Mouse (Mus musculus) hindbrain, embryonic 11.5 days (tissue): ENCODE results near the gene Slc36a2. TPM values are rescaled to one million over a fixed set of nuclear protein-coding genes. Genes with fewer than 3 reads are reported as not detected.

ENCODE experiments used
- ATAC-seq: fragments of 200-750 bp; cut with Nextera tagmentation; 2 replicates; pipeline ENCODE4 v1.8.0; 2017; ENCODE audit warnings: mild to moderate bottlenecking, moderate TSS enrichment, moderate library complexity; ENCODE audit not compliant: low FRiP score
- DNase-seq: peaks from one replicate; pipeline ENCODE4 v3.0.0-alpha.2; 2015; ENCODE audit warnings: low spot score
- H3K27ac ChIP-seq: fragments of 300-500 bp; sonication (generic); 2 replicates; pipeline ENCODE4 v1.5.1; 2014; ENCODE audit warnings: mild to moderate bottlenecking, low read depth, low read length
- H3K27me3 ChIP-seq: fragments of 300-500 bp; sonication (generic); 2 replicates; pipeline ENCODE4 v1.6.1; 2014; ENCODE audit warnings: mild to moderate bottlenecking, low read length, moderate library complexity, mixed read lengths; ENCODE audit not compliant: control insufficient read depth, insufficient read depth
- H3K36me3 ChIP-seq: fragments of 300-500 bp; sonication (generic); 2 replicates; pipeline ENCODE4 v1.6.1; 2014; ENCODE audit warnings: mild to moderate bottlenecking, low read length, moderate library complexity, mixed read lengths; ENCODE audit not compliant: control insufficient read depth, insufficient read depth
- H3K4me1 ChIP-seq: fragments of 300-500 bp; sonication (generic); replicated peaks from 2 replicates; pipeline ENCODE4 v1.6.1; 2014; ENCODE audit warnings: low read length, mixed read lengths; ENCODE audit not compliant: control insufficient read depth, insufficient read depth
- H3K4me2 ChIP-seq: fragments of 300-500 bp; sonication (generic); replicated peaks from 2 replicates; pipeline ENCODE4 v1.6.1; 2014; ENCODE audit warnings: mild to moderate bottlenecking, low read depth, low read length
- H3K4me3 ChIP-seq: fragments of 300-500 bp; sonication (generic); 2 replicates; pipeline ENCODE4 v1.5.1; 2014; ENCODE audit warnings: low read depth, low read length
- H3K9ac ChIP-seq: fragments of 300-500 bp; sonication (generic); 2 replicates; pipeline ENCODE4 v1.6.1; 2014; ENCODE audit warnings: low read depth, low read length
- H3K9me3 ChIP-seq: fragments of 300-500 bp; sonication (generic); 2 replicates; pipeline ENCODE4 v1.6.1; 2016; ENCODE audit warnings: low read length; ENCODE audit not compliant: control insufficient read depth
- WGBS: fragments of 180-500 bp; shearing (Covaris S2); extraction: QIAGEN DNeasy Blood & Tissue Kit; methylation state at CpG from one replicate; pipeline ENCODE4 v1.1.7; 2014; 5-methylcytosine and 5-hydroxymethylcytosine counted together
- polyA plus RNA-seq: library from polyadenylated mRNA; unstranded; fragments of >200 nt; fragmentation: Nextera tagmentation; extraction: Ambion mirVana; gene quantifications from 2 replicates; pipeline ENCODE4 v1.2.1, GENCODE M21; 2014

Slc36a2 gene
- polyA plus RNA-seq, 1 experiment from 2014 or later, result 0.65 TPM

DNA sequence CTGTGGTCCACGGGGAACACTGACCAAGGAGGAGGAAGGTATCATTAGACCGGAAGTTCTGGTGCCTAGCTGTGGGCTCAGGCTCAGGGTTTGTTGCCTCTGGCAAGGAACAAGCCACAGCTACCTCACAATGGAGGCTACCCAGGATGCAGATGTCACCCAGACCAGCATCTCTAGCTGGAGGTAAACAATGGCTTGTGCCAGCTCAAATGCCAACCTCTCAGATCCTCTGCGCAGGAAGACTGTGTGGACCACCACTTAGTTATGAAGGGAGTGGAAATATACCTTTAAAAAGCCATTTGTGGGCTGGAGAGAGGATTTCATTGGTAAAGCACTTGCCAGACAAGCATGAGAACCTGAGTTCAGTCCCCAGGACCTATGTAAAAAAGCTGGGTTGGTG, 33.3 kb downstream of the Slc36a2 start, which contains the start of gene Slc36a3:
Gene Slc36a3 (minus strand): TSS at position 101 of the 400 bp plus-strand sequence.
- H3K27me3 ChIP-seq, result no peaks in the 10 kb centered on the region
- DNase-seq (no peak), ATAC-seq (no peak)
- H3K27ac ChIP-seq, result no peak within 1 kb of the TSS
- H3K4me2 ChIP-seq, result no peak within 1 kb of the TSS
- H3K9me3 ChIP-seq, result no peaks in the 10 kb centered on the region
- 86% methylated on average over 3 of the region's 3 CpGs for WGBS
- no peak within 1 kb of the TSS for H3K4me3 ChIP-seq
- no peaks in the 10 kb centered on the region for H3K4me1 ChIP-seq
- no peak within 1 kb of the TSS for H3K9ac ChIP-seq
- H3K36me3 ChIP-seq, result no peaks in the 10 kb centered on the region

DNA sequence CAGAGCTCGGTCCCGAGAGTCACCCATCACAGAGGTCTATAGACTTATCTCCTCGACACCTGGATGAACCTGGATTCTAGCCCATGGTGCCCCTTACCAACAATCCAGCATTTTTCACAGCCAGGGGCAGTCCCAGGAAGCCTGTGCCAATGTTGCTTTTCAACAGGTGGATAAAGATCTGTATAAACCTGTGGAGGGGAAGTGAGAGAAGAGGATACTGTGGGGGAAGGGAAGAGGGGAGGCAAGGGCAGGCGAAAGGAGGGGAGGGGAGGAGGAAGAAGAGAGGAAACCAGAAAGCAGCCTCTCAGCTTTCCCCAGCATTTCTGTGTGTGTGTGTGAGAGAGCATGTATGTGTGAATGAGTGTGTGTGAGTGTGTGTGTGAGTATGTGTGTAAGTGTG, 36.4 kb downstream of the Slc36a2 start:
- no peak overlapping the region for H3K9ac ChIP-seq
- ATAC-seq (no peak), DNase-seq (no peak)
- H3K4me2 ChIP-seq, result no peak overlapping the region
- no peak overlapping the region for H3K27ac ChIP-seq
- H3K9me3 ChIP-seq, result no peaks in the 10 kb centered on the region
- H3K36me3 ChIP-seq, result no peaks in the 10 kb centered on the region
- no peaks in the 10 kb centered on the region for H3K27me3 ChIP-seq
- no peak overlapping the region for H3K4me3 ChIP-seq
- H3K4me1 ChIP-seq, result no peaks in the 10 kb centered on the region
- WGBS, result 88% methylated on average over 4 of the region's 4 CpGs

DNA sequence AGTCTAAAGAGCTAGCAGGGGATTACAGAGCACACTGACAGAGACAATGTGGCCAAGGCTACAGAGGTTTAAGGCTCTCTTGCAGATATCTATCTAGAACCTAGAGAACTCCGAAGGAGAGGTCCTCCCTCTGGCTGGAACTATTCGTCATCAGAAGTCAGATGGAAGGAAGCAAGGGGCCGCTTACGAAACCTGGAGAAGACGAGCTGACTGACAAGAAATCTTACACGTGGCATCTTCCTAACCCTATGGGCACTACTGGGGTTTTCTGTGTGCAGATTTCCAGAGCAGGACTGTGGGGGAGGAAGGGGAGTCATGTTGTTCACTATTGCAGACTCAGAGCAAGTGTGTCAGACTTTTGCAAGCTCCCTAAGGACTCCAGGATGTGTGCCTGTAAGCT, 37.5 kb downstream of the Slc36a2 start:
- no peak for DNase-seq
- Histone ChIP-seq H3K27me3 (no peaks in the 10 kb centered on the region), H3K4me3 (no peak overlapping the region), H3K4me2 (no peak overlapping the region), H3K4me1 (no peaks in the 10 kb centered on the region), H3K9me3 (no peaks in the 10 kb centered on the region), H3K9ac (no peak overlapping the region), H3K27ac (no peak overlapping the region), H3K36me3 (no peaks in the 10 kb centered on the region)
- ATAC-seq, result no peak
- whole genome bisulfite sequencing, result 67% methylated on average over 6 of the region's 6 CpGs

DNA sequence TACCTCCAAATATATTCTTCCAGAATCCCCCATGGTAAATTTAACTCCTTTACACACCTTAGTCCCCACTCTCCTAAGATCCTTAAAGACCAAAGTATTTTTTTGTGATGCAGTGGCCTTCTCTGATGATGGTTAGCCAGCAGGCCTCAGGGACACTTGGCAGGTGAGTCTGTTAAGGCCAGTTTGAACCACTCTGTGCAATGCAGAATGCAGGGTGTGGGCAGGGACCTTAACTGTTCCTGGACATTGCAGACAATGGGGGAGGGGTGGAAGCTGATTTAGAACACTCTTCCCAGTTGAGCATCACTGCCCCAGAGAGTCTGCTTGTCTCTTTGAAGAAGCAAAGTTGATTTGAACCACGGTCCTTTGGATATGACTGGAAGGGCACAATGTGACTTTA, 38.0 kb downstream of the Slc36a2 start:
- H3K4me3 ChIP-seq, result no peak overlapping the region
- DNase-seq, result no peak
- no peaks in the 10 kb centered on the region for H3K27me3 ChIP-seq
- WGBS, result 67% methylated on average over 1 of the region's 1 CpGs
- no peak for ATAC-seq
- H3K4me1 ChIP-seq, result no peaks in the 10 kb centered on the region
- no peaks in the 10 kb centered on the region for H3K36me3 ChIP-seq
- H3K4me2 ChIP-seq, result no peak overlapping the region
- H3K9ac ChIP-seq, result no peak overlapping the region
- no peaks in the 10 kb centered on the region for H3K9me3 ChIP-seq
- no peak overlapping the region for H3K27ac ChIP-seq

DNA sequence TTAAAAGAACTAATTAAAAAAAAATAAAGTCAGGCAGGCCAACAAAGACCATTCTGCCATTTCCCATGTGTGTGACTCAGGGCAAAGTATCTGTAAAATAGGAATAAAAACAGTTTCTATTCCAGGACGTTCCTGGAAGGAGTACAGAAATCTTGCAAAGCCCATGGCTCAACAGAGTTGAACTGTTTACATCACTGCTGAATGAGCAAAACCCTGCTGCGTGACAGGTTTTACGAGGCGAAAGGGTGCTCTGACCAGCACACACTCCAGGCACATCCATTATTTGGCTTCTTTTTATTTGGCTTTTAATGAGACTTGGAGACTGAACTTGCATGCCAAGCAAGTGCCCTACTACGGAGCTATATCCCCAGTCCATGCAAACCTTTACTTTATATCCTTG, 40.9 kb downstream of the Slc36a2 start:
- Histone ChIP-seq H3K9me3 (no peaks in the 10 kb centered on the region), H3K4me3 (no peak overlapping the region), H3K4me1 (no peaks in the 10 kb centered on the region), H3K4me2 (no peak overlapping the region), H3K27me3 (no peaks in the 10 kb centered on the region), H3K27ac (no peak overlapping the region), H3K9ac (no peak overlapping the region), H3K36me3 (no peaks in the 10 kb centered on the region)
- ATAC-seq (no peak), DNase-seq (no peak)
- WGBS, result 83% methylated on average over 5 of the region's 5 CpGs

DNA sequence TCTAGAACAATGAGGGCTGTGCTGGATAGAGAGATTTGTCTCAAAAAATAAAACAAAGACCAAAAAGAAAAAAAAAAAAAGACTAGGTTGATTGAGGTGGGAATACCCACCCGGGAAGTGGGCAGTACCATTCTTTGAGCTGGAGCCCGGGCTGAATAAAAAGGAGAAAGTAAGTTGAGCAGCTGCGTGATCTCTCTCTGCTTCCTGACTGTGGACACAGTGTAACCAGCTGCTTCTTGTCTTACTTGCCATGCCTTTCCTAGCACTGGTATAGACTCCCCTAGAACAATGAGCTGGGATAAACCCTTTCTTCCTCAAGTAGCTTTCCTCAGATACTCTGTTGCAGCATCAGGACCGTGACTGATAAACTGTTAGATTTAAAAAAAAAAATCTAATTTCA, 43.4 kb downstream of the Slc36a2 start:
- no peaks in the 10 kb centered on the region for H3K27me3 ChIP-seq
- WGBS, result 87% methylated on average over 4 of the region's 4 CpGs
- H3K9me3 ChIP-seq, result no peaks in the 10 kb centered on the region
- H3K36me3 ChIP-seq, result no peaks in the 10 kb centered on the region
- no peak overlapping the region for H3K4me2 ChIP-seq
- DNase-seq (no peak), ATAC-seq (no peak)
- H3K4me3 ChIP-seq, result no peak overlapping the region
- no peaks in the 10 kb centered on the region for H3K4me1 ChIP-seq
- H3K27ac ChIP-seq, result no peak overlapping the region
- H3K9ac ChIP-seq, result no peak overlapping the region

DNA sequence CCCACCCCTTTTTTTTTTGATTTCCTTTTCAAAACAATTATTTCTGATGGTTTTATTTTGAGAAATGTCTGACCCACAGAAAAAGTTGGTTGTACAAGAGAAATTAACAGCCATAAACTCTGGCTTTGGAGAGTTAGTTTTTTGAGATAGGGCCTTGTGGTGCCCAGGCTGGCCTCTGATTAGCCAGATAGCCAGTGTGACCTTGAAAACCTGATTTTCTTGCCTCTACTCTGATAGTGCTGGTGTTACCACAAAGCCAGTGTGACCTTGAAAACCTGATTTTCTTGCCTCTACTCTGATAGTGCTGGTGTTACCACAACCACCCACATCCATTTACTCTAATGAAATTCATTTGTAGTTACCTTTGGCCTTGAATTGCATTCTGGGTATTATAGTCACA, 47.2 kb downstream of the Slc36a2 start:
- Histone ChIP-seq H3K4me1 (no peaks in the 10 kb centered on the region), H3K9ac (no peak overlapping the region), H3K27me3 (no peaks in the 10 kb centered on the region), H3K4me2 (no peak overlapping the region), H3K36me3 (no peaks in the 10 kb centered on the region), H3K9me3 (no peaks in the 10 kb centered on the region), H3K4me3 (no peak overlapping the region), H3K27ac (no peak overlapping the region)
- DNase-seq, result no peak
- no peak for ATAC-seq

DNA sequence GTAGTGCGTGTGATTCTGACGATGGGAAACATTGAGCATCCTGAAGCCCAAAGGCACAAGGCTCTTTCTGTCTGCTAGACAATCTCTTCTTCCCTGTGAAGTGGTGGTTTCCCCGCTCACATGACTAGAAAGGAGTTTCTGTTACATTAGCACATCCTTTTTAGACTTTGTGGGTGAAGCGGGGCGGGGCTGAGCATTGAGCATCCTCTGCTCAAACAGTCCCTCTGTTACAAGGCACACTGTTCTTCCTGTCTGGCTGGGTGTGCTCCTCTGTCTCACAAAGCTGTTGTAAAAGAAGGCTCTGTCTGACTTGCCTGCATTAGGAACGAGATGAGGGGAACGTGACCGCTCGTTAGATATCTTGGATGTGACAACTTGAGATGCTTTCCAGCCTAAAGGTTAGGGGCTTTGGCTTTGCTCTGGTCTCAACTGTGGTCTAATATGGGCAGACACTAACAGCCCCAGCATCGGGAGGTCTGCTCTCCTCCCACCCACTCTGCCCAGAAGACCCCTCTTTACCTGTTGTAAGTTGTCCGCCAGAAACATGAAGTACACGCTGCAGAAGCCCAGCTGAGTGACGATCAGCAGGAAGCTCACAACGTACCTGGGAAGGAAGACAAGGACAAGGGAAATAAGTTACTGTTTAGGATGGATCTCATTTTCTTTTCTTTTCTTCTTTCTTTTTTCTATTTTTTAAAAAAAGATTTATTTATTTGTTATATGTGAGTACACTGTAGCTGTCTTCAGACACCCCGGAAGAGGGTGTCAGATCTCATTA, 47.9 kb downstream of the Slc36a2 start:
- H3K4me1 ChIP-seq, result no peaks in the 10 kb centered on the region
- H3K27ac ChIP-seq, result no peak overlapping the region
- no peak for ATAC-seq
- H3K9ac ChIP-seq, result no peak overlapping the region
- WGBS, result 82% methylated on average over 15 of the region's 15 CpGs
- no peak overlapping the region for H3K4me2 ChIP-seq
- no peaks in the 10 kb centered on the region for H3K36me3 ChIP-seq
- DNase-seq, result no peak
- H3K27me3 ChIP-seq, result no peaks in the 10 kb centered on the region
- H3K9me3 ChIP-seq, result no peaks in the 10 kb centered on the region
- H3K4me3 ChIP-seq, result no peak overlapping the region

DNA sequence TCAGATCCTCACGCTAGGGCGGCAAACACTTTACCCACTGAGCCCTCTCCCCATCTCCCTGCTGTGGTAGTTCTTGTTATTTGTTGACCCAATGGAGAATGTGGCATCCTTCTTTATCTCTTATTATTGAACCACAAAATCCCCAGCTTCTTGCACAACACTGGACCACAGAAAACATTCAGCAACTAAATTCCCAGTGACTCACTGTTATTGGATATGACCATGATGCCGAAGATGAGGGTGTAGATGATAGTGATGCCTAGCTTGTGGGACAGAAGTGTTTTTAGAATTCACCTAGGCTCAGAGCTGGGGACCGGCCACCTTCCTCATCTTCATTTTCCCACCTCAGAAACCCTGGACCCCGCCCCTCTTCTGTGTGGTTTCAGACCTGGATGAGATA, 50.0 kb downstream of the Slc36a2 start:
- Histone ChIP-seq H3K9me3 (no peaks in the 10 kb centered on the region), H3K36me3 (no peaks in the 10 kb centered on the region), H3K4me3 (no peak overlapping the region), H3K4me1 (no peaks in the 10 kb centered on the region), H3K9ac (no peak overlapping the region), H3K27ac (no peak overlapping the region), H3K4me2 (no peak overlapping the region), H3K27me3 (no peaks in the 10 kb centered on the region)
- DNase-seq, result no peak
- ATAC-seq, result no peak
- WGBS, result 79% methylated on average over 5 of the region's 5 CpGs
